Mouse (Mus musculus) lung, adult 2 months (tissue): ENCODE results near the gene Ncoa5. TPM values are rescaled to one million over a fixed set of nuclear protein-coding genes. Genes with fewer than 3 reads are reported as not detected.

Experiments used
- DNase-seq: peaks from one replicate; pipeline ENCODE4 v3.0.0; 2022
- H3K4me1 ChIP-seq: fragments of 200-500 bp; 2 replicates; pipeline ENCODE4 v1.6.1; 2011; ENCODE audit warnings: low read length; ENCODE audit not compliant: control insufficient read depth, insufficient read depth
- H3K4me3 ChIP-seq: fragments of 200-500 bp; replicated peaks from 2 replicates; pipeline ENCODE3; 2011; ENCODE audit warnings: low read depth, mild to moderate bottlenecking, control low read depth, low read length; ENCODE audit errors: extremely low read depth
- CTCF ChIP-seq: fragments of 200-500 bp; IDR thresholded peaks from 2 replicates; pipeline ENCODE4 v1.5.1; 2011; ENCODE audit warnings: mild to moderate bottlenecking, low read length, control low read depth; ENCODE audit not compliant: insufficient read depth
- POLR2A ChIP-seq: fragments of 200-500 bp; IDR thresholded peaks from 2 replicates; pipeline ENCODE4 v1.6.1; 2011; ENCODE audit warnings: low read depth, mild to moderate bottlenecking, control low read depth, low read length, borderline replicate concordance; ENCODE audit errors: extremely low read depth
- WGBS: fragments of 180-500 bp; shearing (Covaris S2); methylation state at CpG from one replicate; pipeline ENCODE4 v1.1.7; 2018; 5-methylcytosine and 5-hydroxymethylcytosine counted together
- polyA plus RNA-seq: library from polyadenylated mRNA; depleted of rRNA; stranded (reverse); fragments of >200 nt; gene quantifications from 2 replicates; pipeline ENCODE4 v1.2.3, GENCODE M21; 2012

The Ncoa5 gene
- polyA plus RNA-seq, 1 experiment = 29.1 TPM

- peaks cover 5% of the 10 kb centered on the region; the same call in 1 of the 2 replicates for H3K4me1 ChIP-seq
- peak overlapping the region; percentile 17 for H3K4me3 ChIP-seq
- under 1% methylated on average over 52 of the region's 52 CpGs for WGBS
- DNase-seq = peak; percentile 45
- no peak for TF ChIP-seq CTCF
- no peak for TF ChIP-seq POLR2A
Measured at GRCm38 (mm10) chr2:164997721-164998428, 36.8 kb downstream of the Ncoa5 start.

GRCm38 (mm10) chr2:164996848-164997720, 37.6 kb downstream of the Ncoa5 start:
- peaks cover 5% of the 10 kb centered on the region; the same call in 1 of the 2 replicates for H3K4me1 ChIP-seq
- no peak for DNase-seq
- TF ChIP-seq CTCF (no peak), POLR2A (no peak)
- H3K4me3 ChIP-seq = peak overlapping the region; percentile 9
- WGBS = 9% methylated on average over 49 of the region's 49 CpGs

GRCm38 (mm10) chr2:164995976-164996375, 38.7 kb downstream of the Ncoa5 start:
- no peak overlapping the region for H3K4me3 ChIP-seq
- peaks cover 5% of the 10 kb centered on the region; the same call in 1 of the 2 replicates for H3K4me1 ChIP-seq
- 81% methylated on average over 11 of the region's 11 CpGs for WGBS
- no peak for DNase-seq
- TF ChIP-seq POLR2A (no peak), CTCF (no peak)

GRCm38 (mm10) chr2:164994659-164995428, 39.8 kb downstream of the Ncoa5 start:
- 62% methylated on average over 21 of the region's 21 CpGs for WGBS
- peaks cover 5% of the 10 kb centered on the region; the same call in 1 of the 2 replicates for H3K4me1 ChIP-seq
- H3K4me3 ChIP-seq = no peak overlapping the region
- DNase-seq = no peak
- TF ChIP-seq POLR2A (no peak), CTCF (no peak)

GRCm38 (mm10) chr2:164994156-164994555, 40.5 kb downstream of the Ncoa5 start:
- H3K4me3 ChIP-seq = no peak overlapping the region
- TF ChIP-seq CTCF (no peak), POLR2A (no peak)
- H3K4me1 ChIP-seq = peaks cover 5% of the 10 kb centered on the region; the same call in 1 of the 2 replicates
- 86% methylated on average over 11 of the region's 11 CpGs for WGBS
- DNase-seq = no peak

GRCm38 (mm10) chr2:164991808-164992207, 42.9 kb downstream of the Ncoa5 start:
- WGBS = 16% methylated on average over 10 of the region's 10 CpGs
- no peak overlapping the region for H3K4me3 ChIP-seq
- DNase-seq = no peak
- TF ChIP-seq POLR2A = no peak
- no peak for TF ChIP-seq CTCF
- no peaks in the 10 kb centered on the region for H3K4me1 ChIP-seq

- no peak for DNase-seq
- no peak for TF ChIP-seq POLR2A
- TF ChIP-seq CTCF = no peak
- 74% methylated on average over 3 of the region's 3 CpGs for WGBS
- Histone ChIP-seq H3K4me3 (no peak overlapping the region), H3K4me1 (no peaks in the 10 kb centered on the region)
Measured at GRCm38 (mm10) chr2:164991111-164991510, 43.6 kb downstream of the Ncoa5 start.

GRCm38 (mm10) chr2:164988777-164989176, 45.9 kb downstream of the Ncoa5 start:
- Histone ChIP-seq H3K4me3 (peak overlapping the region; percentile 9), H3K4me1 (no peaks in the 10 kb centered on the region)
- no peak for DNase-seq
- TF ChIP-seq POLR2A (no peak), CTCF (no peak)
- WGBS = 37% methylated on average over 13 of the region's 13 CpGs
